ENCODE assay signal across 8 mouse cellular contexts in genomic region chr11:20531992-20532881, GRCm38 (mm10). TPM values are rescaled to one million over a fixed set of nuclear protein-coding genes. Genes with fewer than 3 reads are reported as not detected.
DNase-seq lines count a peak whose midpoint lies in the region; ATAC-seq and TF ChIP-seq lines count a peak whose summit lies in the region.

No protein-coding gene starts in this region.

- no peaks in the 10 kb centered on the region for H3K9me3 ChIP-seq in intestine, embryonic 15.5 days
- H3K9me3 ChIP-seq in limb, embryonic 13.5 days: no peaks in the 10 kb centered on the region
- no peaks in the 10 kb centered on the region for H3K9me3 ChIP-seq in midbrain, embryonic 13.5 days

- TF ChIP-seq CTCF in cortical plate, adult 2 months (IDR thresholded peaks at IDR 0.05; ENCODE audit: extremely low read depth, insufficient read depth, low read length): no peak

- H3K36me3 ChIP-seq in intestine, embryonic 15.5 days: no peaks in the 10 kb centered on the region
- no peaks in the 10 kb centered on the region for H3K36me3 ChIP-seq in limb, embryonic 13.5 days
- H3K36me3 ChIP-seq in midbrain, embryonic 13.5 days: no peaks in the 10 kb centered on the region

- H3K9ac ChIP-seq in intestine, embryonic 15.5 days: peak overlapping the region; percentile 42
- H3K9ac ChIP-seq in limb, embryonic 13.5 days: peak overlapping the region; percentile 71
- peak overlapping the region; percentile 68 for H3K9ac ChIP-seq in midbrain, embryonic 13.5 days (replicated peaks)

- peak; percentile 85 for ATAC-seq in intestine, embryonic 15.5 days
- ATAC-seq in limb, embryonic 13.5 days (ENCODE audit: low FRiP score, low read depth): peak; percentile 96
- ATAC-seq in midbrain, embryonic 13.5 days: peak; percentile 91

- peak overlapping the region; percentile 75 for H3K27ac ChIP-seq in cortical plate, adult 2 months (ENCODE audit: insufficient read depth, low read length)
- peak overlapping the region; percentile 51 for H3K27ac ChIP-seq in intestine, embryonic 15.5 days
- peak overlapping the region; percentile 81 for H3K27ac ChIP-seq in limb, embryonic 13.5 days
- H3K27ac ChIP-seq in midbrain, embryonic 13.5 days: peak overlapping the region; percentile 27

- H3K4me1 ChIP-seq in cortical plate, adult 2 months (ENCODE audit: control insufficient read depth, insufficient read depth, low read length): no peaks in the 10 kb centered on the region; the same call in 1 of the 2 replicates
- no peaks in the 10 kb centered on the region for H3K4me1 ChIP-seq in intestine, embryonic 15.5 days (replicated peaks)
- peaks cover 15% of the 10 kb centered on the region for H3K4me1 ChIP-seq in limb, embryonic 13.5 days
- H3K4me1 ChIP-seq in midbrain, embryonic 13.5 days (replicated peaks): peaks cover 8% of the 10 kb centered on the region

- peak overlapping the region; percentile 88 for H3K4me2 ChIP-seq in intestine, embryonic 15.5 days (replicated peaks)
- peak overlapping the region; percentile 71 for H3K4me2 ChIP-seq in limb, embryonic 13.5 days (replicated peaks)
- H3K4me2 ChIP-seq in midbrain, embryonic 13.5 days (replicated peaks): peak overlapping the region; percentile 77

- no peaks in the 10 kb centered on the region for H3K27me3 ChIP-seq in intestine, embryonic 15.5 days (replicated peaks)
- H3K27me3 ChIP-seq in limb, embryonic 13.5 days: no peaks in the 10 kb centered on the region
- no peaks in the 10 kb centered on the region for H3K27me3 ChIP-seq in midbrain, embryonic 13.5 days

- DNase-seq in spleen, adult 18-20 months: peak; percentile 16 to 29
- no peak for DNase-seq in spleen, postnatal 14 days (ENCODE audit: low spot score in 2 of 2)
- peak; percentile 47 to 65 for DNase-seq in gastrocnemius, postnatal 4 days (ENCODE audit: low spot score in 2 of 2)
- peak; percentile 30 to 43 for DNase-seq in spleen, postnatal 36 days (ENCODE audit: low spot score in 2 of 2)

- peak; percentile 57; the same call in 1 of the 2 replicates for TF ChIP-seq POLR2A in cortical plate, adult 2 months (IDR thresholded peaks at IDR 0.05; ENCODE audit: extremely low read depth, insufficient read depth, low read length)

- H3K4me3 ChIP-seq in cortical plate, adult 2 months (ENCODE audit: insufficient read depth, low read length): peak overlapping the region; percentile 81
- peak overlapping the region; percentile 51 for H3K4me3 ChIP-seq in intestine, embryonic 15.5 days (replicated peaks)
- H3K4me3 ChIP-seq in limb, embryonic 13.5 days: peak overlapping the region; percentile 56
- H3K4me3 ChIP-seq in midbrain, embryonic 13.5 days (replicated peaks): peak overlapping the region; percentile 49

- 1% methylated on average over 41 of the region's 42 CpGs for WGBS in intestine, embryonic 15.5 days
- under 1% methylated on average over 39 of the region's 42 CpGs for WGBS in limb, embryonic 13.5 days
- under 1% methylated on average over 41 of the region's 42 CpGs for WGBS in midbrain, embryonic 13.5 days

RNA-seq across cellular contexts. Expression of gene Sertad2, which starts 10.8 kb away (rescaled TPM):
- 15.4 and 17.4 TPM in 2 replicates for polyA plus RNA-seq in cortical plate, adult 2 months (2012; rRNA removed)
- total RNA-seq in gastrocnemius, postnatal 4 days (2021): 10 to 100 TPM; 20.4 to 20.8 TPM
- 35.6 and 36.9 TPM in 2 replicates for polyA plus RNA-seq in intestine, embryonic 15.5 days (2015; fragmentation: Nextera tagmentation; extraction: Ambion mirVana)
- 50.9 and 55.0 TPM in 2 replicates for polyA plus RNA-seq in limb, embryonic 13.5 days (2015; fragmentation: Nextera tagmentation; extraction: Ambion mirVana)
- polyA plus RNA-seq in midbrain, embryonic 13.5 days (2015; fragmentation: Nextera tagmentation; extraction: Ambion mirVana): 29.8 and 32.0 TPM in 2 replicates

Comparison
In these comparisons a context has a peak if more than half of its experiments do, and no peak if none do; other contexts are left out.
1. DNase-seq: peak in spleen, adult 18-20 months (2 of 2), gastrocnemius, postnatal 4 days (2 of 2) and spleen, postnatal 36 days (2 of 2); none in spleen, postnatal 14 days (0 of 2).
2. H3K27ac ChIP-seq: peak in every context shown above with its lines; median percentile 81 in limb, embryonic 13.5 days; 75 in cortical plate, adult 2 months; 51 in intestine, embryonic 15.5 days; 27 in midbrain, embryonic 13.5 days.
3. Peak in every context shown above with its lines, with median percentiles within 50 percentile points of each other: H3K4me3 ChIP-seq, ATAC-seq, H3K4me2 ChIP-seq and H3K9ac ChIP-seq.